Mouse (Mus musculus) adrenal gland, adult (tissue): Measurements from ENCODE around the gene 1700029P11Rik.

ENCODE experiments used
- DNase-seq, 2 experiments: peaks; one replicate each; pipeline ENCODE4 v3.0.0; 2022 to 2023; ENCODE audit warnings: low spot score in 1 of 2; ENCODE audit not compliant: inconsistent age in 2 of 2

Gene 1700029P11Rik

GRCm38 (mm10) chr15:81980321-81980720, at the start of gene 1700029P11Rik:
1700029P11Rik (plus strand) TSS chr15:81980540.
- DNase-seq, result no peak

GRCm38 (mm10) chr15:81932951-81933470, 47.3 kb upstream of the 1700029P11Rik start:
- DNase-seq, result no peak

- no peak for DNase-seq
These were observed 46.4 kb upstream of the 1700029P11Rik start for GRCm38 (mm10) chr15:81933986-81934385.

- no peak for DNase-seq
These were observed 44.3 kb upstream of the 1700029P11Rik start for GRCm38 (mm10) chr15:81935869-81936637.

GRCm38 (mm10) chr15:81936679-81937078, 43.7 kb upstream of the 1700029P11Rik start, which contains the start of gene Csdc2:
Csdc2 (plus strand) TSS chr15:81936759.
- peak; percentile 71 to 76 for DNase-seq

- peak; percentile 76 to 80 for DNase-seq
These were observed 43.0 kb upstream of the 1700029P11Rik start for GRCm38 (mm10) chr15:81937098-81937972.

- peak; percentile 69 to 87 for DNase-seq
These were observed 42.1 kb upstream of the 1700029P11Rik start for GRCm38 (mm10) chr15:81938246-81938645.

- DNase-seq, result peak; percentile 70 to 86
These were observed 41.1 kb upstream of the 1700029P11Rik start for GRCm38 (mm10) chr15:81939157-81939715.

- peak; percentile 58 to 69 for DNase-seq
These were observed 40.6 kb upstream of the 1700029P11Rik start for GRCm38 (mm10) chr15:81939774-81940173.

GRCm38 (mm10) chr15:81940219-81940618, 40.1 kb upstream of the 1700029P11Rik start:
- DNase-seq, result no peak

- no peak for DNase-seq
These were observed 39.3 kb upstream of the 1700029P11Rik start for GRCm38 (mm10) chr15:81941010-81941409.

- no peak for DNase-seq
These were observed 37.1 kb upstream of the 1700029P11Rik start for GRCm38 (mm10) chr15:81943176-81943749.

- DNase-seq, result no peak
These were observed 31.3 kb upstream of the 1700029P11Rik start for GRCm38 (mm10) chr15:81949076-81949475.

GRCm38 (mm10) chr15:81949476-81950131, 30.7 kb upstream of the 1700029P11Rik start:
- DNase-seq, result no peak

GRCm38 (mm10) chr15:81950716-81951115, 29.6 kb upstream of the 1700029P11Rik start:
- no peak for DNase-seq

GRCm38 (mm10) chr15:81951159-81951558, 29.2 kb upstream of the 1700029P11Rik start:
- DNase-seq, result no peak

- DNase-seq, result no peak
These were observed 28.0 kb upstream of the 1700029P11Rik start for GRCm38 (mm10) chr15:81952310-81952709.

GRCm38 (mm10) chr15:81954151-81954583, 26.2 kb upstream of the 1700029P11Rik start:
- DNase-seq, result no peak

GRCm38 (mm10) chr15:81954716-81955115, 25.6 kb upstream of the 1700029P11Rik start:
- no peak for DNase-seq

- DNase-seq, result no peak
These were observed 24.9 kb upstream of the 1700029P11Rik start for GRCm38 (mm10) chr15:81955414-81955813.
